Mouse (Mus musculus) E14TG2a.4 (cell line): ENCODE data around the gene Tjp2.

ENCODE experiments used
- CTCF ChIP-seq: conservative IDR thresholded peaks from 2 replicates; pipeline ENCODE4 v1.5.1; 2014; ENCODE audit warnings: low read length
- POU5F1 ChIP-seq: IDR thresholded peaks from 2 replicates; pipeline ENCODE4 v1.6.1; 2014; ENCODE audit warnings: low read length, borderline replicate concordance

DNA sequence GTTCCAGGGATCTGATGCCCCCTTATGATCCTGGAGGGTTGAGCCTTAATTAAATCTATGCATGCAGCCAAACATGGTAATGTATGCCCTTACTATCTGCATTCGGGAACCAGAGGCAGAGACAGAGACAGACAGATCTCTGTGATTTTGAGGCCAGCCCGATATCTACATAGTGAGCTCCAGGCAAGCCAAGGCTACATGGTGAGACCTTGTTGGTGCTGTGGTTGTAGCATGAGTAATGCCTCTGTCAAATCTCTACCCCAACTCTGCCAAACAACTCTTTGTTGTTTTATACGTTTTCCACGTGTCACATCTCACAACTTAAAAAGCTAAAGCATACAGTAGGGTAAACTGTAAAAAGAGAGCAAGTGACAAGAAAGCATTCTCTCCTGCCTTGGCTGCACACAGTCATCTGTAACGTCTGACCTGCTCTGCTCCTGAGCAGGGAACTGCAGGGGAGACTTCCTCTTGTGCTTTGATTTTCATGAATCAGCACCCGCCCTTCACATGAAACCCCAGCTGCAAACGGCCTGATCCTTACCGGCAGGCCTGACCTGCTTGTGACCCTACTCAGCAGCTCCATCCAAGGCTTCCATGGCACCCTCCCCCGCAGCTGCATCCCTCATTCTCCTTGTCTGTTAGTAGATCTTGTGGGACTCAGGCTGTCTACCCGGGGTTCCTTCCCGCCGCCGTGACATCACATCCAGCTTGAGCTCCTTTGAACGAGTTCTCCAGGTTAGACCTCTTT, 17.1 kb upstream of the Tjp2 start:
- TF ChIP-seq CTCF = no peak
- no peak for TF ChIP-seq POU5F1
